Mouse (Mus musculus): ENCODE measurements at regions not wholly inside any gene's neighbourhood (a gene's known extent, or its start where the extent isn't known, plus 50 kb on each side); places are given as distances from the start of the nearest gene placed in this dataset.

DNA sequence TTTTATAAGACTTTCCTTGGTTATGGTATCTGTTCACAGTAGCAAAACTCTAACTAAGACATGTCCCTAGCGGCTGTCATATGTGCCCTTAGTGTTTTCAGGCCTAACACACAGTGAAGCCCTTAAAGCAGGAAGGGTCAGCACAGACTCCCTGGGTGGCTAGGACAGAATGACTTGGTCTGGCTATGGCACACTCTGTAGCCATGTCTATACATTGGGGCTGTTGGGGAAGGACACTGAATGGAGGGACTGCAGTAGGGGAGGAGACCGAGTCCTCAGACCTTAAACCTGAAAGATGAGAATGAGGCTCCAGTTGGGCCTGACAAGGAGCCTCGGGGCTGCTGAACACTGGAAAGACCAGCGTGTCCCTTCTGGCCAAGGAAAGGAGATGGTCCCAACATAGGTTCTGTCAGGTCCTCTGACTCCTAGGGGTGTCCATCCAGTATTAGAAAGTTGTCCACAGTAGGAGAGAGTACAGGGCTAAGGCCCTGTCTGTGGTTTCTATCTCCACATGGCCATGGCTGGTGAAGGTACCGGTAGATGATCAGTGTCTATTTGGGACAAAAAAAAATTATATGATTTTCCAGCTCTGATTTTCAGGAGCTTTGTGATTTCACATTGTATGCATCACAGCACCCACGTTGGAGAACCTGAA is 183.5 kb upstream of the Stk26 start:
- no peak for TF ChIP-seq CTCF (IDR thresholded peaks at IDR 0.05)
- TF ChIP-seq EP300 (IDR thresholded peaks at IDR 0.05; ENCODE audit: insufficient read depth, low read depth, low read length) = no peak
- no peak for TF ChIP-seq POLR2A (IDR thresholded peaks at IDR 0.05; ENCODE audit: insufficient read depth, low read depth, low read length)
